ENCODE assay signal across 12 mouse cellular contexts in genomic region chr5:135812991-135813390, GRCm38 (mm10). TPM values are rescaled to one million over a fixed set of nuclear protein-coding genes. Genes with fewer than 3 reads are reported as not detected.
DNase-seq lines count a peak whose midpoint lies in the region; ATAC-seq and TF ChIP-seq lines count a peak whose summit lies in the region.
"Had no signal": no experiment of that assay in that cellular context is flagged by ENCODE, and none has a peak within 500 bp of the region (broad histone marks: within the 10 kb centered on the region; RNA-seq: fewer than 3 reads in every experiment).

No protein-coding gene starts in this region.

- DNase-seq in left cerebral cortex, adult 18-20 months (ENCODE audit: low spot score in 2 of 2): peak; percentile 77 to 83
- no peak for DNase-seq in left cerebral cortex, adult 11 months (ENCODE audit: low spot score)
- peak; percentile 86 for DNase-seq in cerebellum, adult 9-10 months
- DNase-seq in layer of hippocampus, adult 2 months (ENCODE audit: low spot score in 2 of 2): peak; percentile 65 to 79
- DNase-seq in right cerebral cortex, postnatal 14 days: peak; percentile 78
- DNase-seq in thymus, postnatal 14 days: no peak
- DNase-seq in kidney, adult 8-10 months: no peak
- DNase-seq: thymus, postnatal 4 days had no signal

- H3K4me3 ChIP-seq in layer of hippocampus, adult 2 months: no peak overlapping the region
- H3K4me3 ChIP-seq: limb, embryonic 10.5 days; lung, embryonic 15.5 days had no signal

- no peak overlapping the region for H3K27ac ChIP-seq in layer of hippocampus, adult 2 months
- H3K27ac ChIP-seq: limb, embryonic 10.5 days; lung, embryonic 15.5 days had no signal

- ATAC-seq in inflammation-experienced regulatory T-cells, adult 6 months: no peak

- no peak for TF ChIP-seq CTCF in layer of hippocampus, adult 2 months (conservative IDR thresholded peaks at IDR 0.05)

RNA-seq across cellular contexts. Expression of gene Srrm3, which starts 6.3 kb away (rescaled TPM):
- 10 to 100 TPM; 94.9 to 95.4 TPM for total RNA-seq in left cerebral cortex, adult 18-20 months (2021)
- total RNA-seq in layer of hippocampus, adult 2 months (2021): 10 to 100 TPM; 80.9 to 81.4 TPM
- polyA plus RNA-seq in inflammation-experienced regulatory T-cells, adult 6 months (2017; shearing (Covaris generic)): not detected
- total RNA-seq: granulocyte monocyte progenitor cell, adult 5-6 weeks had no signal
- polyA plus RNA-seq: limb, embryonic 10.5 days had no signal

RNA-seq across cellular contexts. Expression of gene Mdh2, which starts 34.7 kb away (rescaled TPM):
- total RNA-seq in left cerebral cortex, adult 18-20 months (2021): 100 to 1,000 TPM; 431 to 433 TPM
- total RNA-seq in layer of hippocampus, adult 2 months (2021): 100 to 1,000 TPM; 382 to 388 TPM
- 100 to 1,000 TPM; 604 to 659 (median 643) TPM for polyA plus RNA-seq in inflammation-experienced regulatory T-cells, adult 6 months (2017; shearing (Covaris generic))

RNA-seq across cellular contexts. Expression of gene Styxl1, which starts 34.8 kb away (rescaled TPM):
- total RNA-seq in left cerebral cortex, adult 18-20 months (2021): not detected
- total RNA-seq in layer of hippocampus, adult 2 months (2021): not detected
- 1 to 10 TPM in 1 of 3 experiments, under 1 TPM in 1, not detected in 1; 0.68 to 2.6 TPM for polyA plus RNA-seq in inflammation-experienced regulatory T-cells, adult 6 months (2017; shearing (Covaris generic))
- polyA plus RNA-seq: limb, embryonic 10.5 days had no signal

Comparison
In these comparisons a context has a peak if more than half of its experiments do, and no peak if none do; other contexts are left out.
1. DNase-seq: peak in left cerebral cortex, adult 18-20 months (2 of 2), cerebellum, adult 9-10 months (single experiment), layer of hippocampus, adult 2 months (2 of 2) and right cerebral cortex, postnatal 14 days (single experiment); none in left cerebral cortex, adult 11 months (single experiment), thymus, postnatal 14 days (single experiment) and kidney, adult 8-10 months (0 of 2).